Mouse (Mus musculus) gastrocnemius, adult 2 months (tissue): ENCODE measurements at regions not wholly inside any gene's neighbourhood (a gene's known extent, or its start where the extent isn't known, plus 50 kb on each side); places are given as distances from the start of the nearest gene placed in this dataset.

Experiments used
- DNase-seq: peaks from one replicate; pipeline ENCODE4 v3.0.0; 2022
- H3K27ac ChIP-seq: fragments of 200-600 bp; 2 replicates; pipeline ENCODE4 v1.8.1; 2022; ENCODE audit warnings: mild to moderate bottlenecking
- H3K4me3 ChIP-seq: fragments of 200-600 bp; 2 replicates; pipeline ENCODE4 v1.8.1; 2022; ENCODE audit warnings: mild to moderate bottlenecking, moderate library complexity
- CTCF ChIP-seq: fragments of 200-600 bp; IDR thresholded peaks from 2 replicates; pipeline ENCODE4 v1.8.1; 2022; ENCODE audit warnings: antibody characterized with exemption, mild to moderate bottlenecking, moderate library complexity
- intact Hi-C: fragments of 180-260 bp; cut with DNase I; formaldehyde crosslinking; loops from one replicate; pipeline ENCODE4 v1.15.1; 2025

DNA sequence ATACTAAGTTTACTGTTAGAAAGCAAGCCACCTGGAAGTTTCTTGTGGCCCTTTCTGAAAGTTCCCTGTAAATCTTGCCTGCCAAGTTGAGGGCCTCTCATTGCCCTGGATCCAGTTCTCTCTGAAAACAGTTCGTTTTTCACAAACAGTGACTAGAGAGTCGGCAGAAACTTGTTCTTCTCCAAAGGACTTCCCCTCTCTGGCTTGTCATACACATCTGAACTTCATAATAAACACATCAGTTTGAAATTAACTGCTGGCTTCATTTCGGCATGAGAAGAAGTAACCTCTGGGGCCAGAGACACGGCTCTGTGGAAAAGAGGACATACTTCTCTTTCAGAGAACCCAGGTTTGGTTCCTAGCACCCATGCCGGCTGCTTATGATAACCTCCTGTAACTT lies 110.4 kb upstream of the Sox4 start:
- intact Hi-C loops: no loop called here
- Histone ChIP-seq H3K4me3 (no peak overlapping the region), H3K27ac (no peak overlapping the region)
- TF ChIP-seq CTCF: no peak
- DNase-seq: no peak

- TF ChIP-seq CTCF: no peak
- Histone ChIP-seq H3K27ac (no peak overlapping the region), H3K4me3 (no peak overlapping the region)
- no peak for DNase-seq
- intact Hi-C loops: no loop called here
Observed at GRCm38 (mm10) chr13:29058685-29059084, 105.2 kb upstream of the Sox4 start.

- intact Hi-C loops: no loop called here
Observed at GRCm38 (mm10) chr13:29049730-29050129, 96.2 kb upstream of the Sox4 start.

GRCm38 (mm10) chr13:29048990-29049576 lies 95.6 kb upstream of the Sox4 start:
- Histone ChIP-seq H3K27ac (no peak overlapping the region), H3K4me3 (no peak overlapping the region)
- no peak for DNase-seq
- intact Hi-C loops: no loop called here
- no peak for TF ChIP-seq CTCF

More at GRCm38 (mm10) chr13:29049730-29050129, 96.2 kb upstream of the Sox4 start:
- no peak for TF ChIP-seq CTCF
- no peak overlapping the region for H3K27ac ChIP-seq
- no peak overlapping the region for H3K4me3 ChIP-seq
- DNase-seq: no peak

DNA sequence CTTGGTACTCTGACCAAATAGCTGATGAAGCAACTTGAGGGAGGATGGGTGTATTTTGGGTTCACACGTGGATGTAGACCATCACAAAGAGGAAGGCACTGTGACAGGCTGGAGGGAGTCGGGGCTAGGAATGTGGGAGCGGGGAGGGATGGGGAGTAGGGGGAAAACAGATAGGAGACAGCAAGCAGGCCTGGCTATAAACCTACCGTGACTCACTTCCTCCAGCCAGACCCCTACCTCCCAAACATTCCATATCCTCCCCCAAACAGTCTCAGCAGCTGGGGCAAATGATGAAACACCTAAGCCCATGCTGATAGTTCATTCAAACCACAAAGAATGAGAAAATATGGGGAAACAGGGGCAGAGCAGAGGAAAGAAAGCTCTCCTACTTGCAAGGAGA lies 91.1 kb upstream of the Sox4 start:
- TF ChIP-seq CTCF: no peak
- Histone ChIP-seq H3K27ac (no peak overlapping the region), H3K4me3 (no peak overlapping the region)
- intact Hi-C loops: no loop called here
- no peak for DNase-seq

GRCm38 (mm10) chr13:29040331-29040730 lies 86.8 kb upstream of the Sox4 start:
- Histone ChIP-seq H3K4me3 (no peak overlapping the region), H3K27ac (no peak overlapping the region)
- no peak for TF ChIP-seq CTCF
- no peak for DNase-seq
- intact Hi-C loops: no loop called here

DNA sequence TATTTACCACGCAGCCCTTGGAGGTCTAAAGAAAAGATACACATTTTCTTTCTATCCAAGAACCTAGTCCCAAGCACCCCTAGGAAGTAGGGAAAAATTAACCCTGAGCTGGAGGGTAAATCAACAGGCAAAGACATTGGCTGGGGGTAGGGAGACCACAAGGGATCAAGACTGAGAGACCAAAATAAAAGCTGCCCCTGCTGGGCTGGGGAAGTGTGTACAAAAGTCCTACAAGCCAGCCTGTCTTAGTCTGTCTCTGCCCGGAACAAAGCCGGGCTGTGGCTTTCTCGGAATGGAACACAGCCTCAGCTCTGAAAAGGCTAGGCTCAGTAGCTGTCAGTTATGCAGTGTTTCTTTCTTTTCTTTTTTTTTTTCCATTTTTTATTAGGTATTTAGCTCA lies 81.4 kb upstream of the Sox4 start:
- no peak for TF ChIP-seq CTCF
- H3K4me3 ChIP-seq: no peak overlapping the region
- intact Hi-C loops: no loop called here
- DNase-seq: no peak
- H3K27ac ChIP-seq: no peak overlapping the region

DNA sequence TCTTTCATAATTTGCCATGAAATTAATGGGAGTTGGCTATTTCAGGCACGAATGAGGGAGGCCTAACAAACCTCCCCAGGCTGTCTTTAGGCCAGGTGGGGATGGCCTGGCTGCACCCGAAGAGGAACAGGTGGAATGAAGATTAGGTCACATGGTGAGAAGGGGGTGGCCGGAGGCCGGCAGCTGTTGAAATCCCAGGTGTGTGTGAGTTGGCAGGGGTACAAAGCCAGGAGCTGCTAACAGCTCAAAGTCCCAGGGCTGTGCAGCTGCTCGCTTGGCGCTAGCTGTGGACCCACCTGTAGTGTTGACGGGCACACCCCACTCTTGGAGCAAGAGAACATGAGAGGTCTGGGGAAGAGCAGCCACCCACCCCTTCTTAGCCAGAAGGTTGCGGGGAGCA lies 80.9 kb upstream of the Sox4 start:
- intact Hi-C loops: no loop called here
- Histone ChIP-seq H3K4me3 (no peak overlapping the region), H3K27ac (no peak overlapping the region)
- no peak for DNase-seq
- TF ChIP-seq CTCF: no peak

DNA sequence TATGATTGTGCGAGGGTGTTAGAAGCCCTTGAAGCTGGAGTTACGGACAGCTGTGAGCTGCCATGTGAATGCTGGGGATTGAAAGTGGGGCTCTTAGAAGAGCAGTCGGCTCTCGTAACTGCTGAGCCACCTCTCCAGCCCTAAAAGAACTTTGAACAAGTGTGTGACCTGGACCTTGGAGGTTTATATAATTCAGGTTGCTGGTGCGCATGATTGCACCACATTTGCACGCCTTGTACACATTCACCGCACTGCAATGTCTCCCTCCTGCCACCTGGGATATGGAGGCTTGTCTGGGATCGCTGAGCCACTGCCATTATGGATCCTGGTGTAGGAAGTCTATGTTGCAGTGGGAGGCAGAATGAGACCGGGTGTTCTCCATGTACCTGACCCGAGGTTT lies 73.6 kb upstream of the Sox4 start:
- no peak overlapping the region for H3K27ac ChIP-seq
- no peak for TF ChIP-seq CTCF
- no peak overlapping the region for H3K4me3 ChIP-seq
- intact Hi-C loops: no loop called here
- no peak for DNase-seq

GRCm38 (mm10) chr13:29023486-29023885 lies 70.0 kb upstream of the Sox4 start:
- TF ChIP-seq CTCF: no peak
- intact Hi-C loops: no loop called here
- DNase-seq: no peak
- no peak overlapping the region for H3K4me3 ChIP-seq
- no peak overlapping the region for H3K27ac ChIP-seq

- Histone ChIP-seq H3K27ac (no peak overlapping the region), H3K4me3 (no peak overlapping the region)
- no peak for TF ChIP-seq CTCF
- intact Hi-C loops: no loop called here
- no peak for DNase-seq
Observed at GRCm38 (mm10) chr13:29019839-29020238, 66.3 kb upstream of the Sox4 start.

GRCm38 (mm10) chr13:29016145-29016651 lies 62.7 kb upstream of the Sox4 start:
- no peak for DNase-seq
- TF ChIP-seq CTCF: no peak
- Histone ChIP-seq H3K4me3 (peak overlapping the region; percentile 53; the same call in 1 of the 2 replicates), H3K27ac (no peak overlapping the region)
- intact Hi-C loops: no loop called here

- TF ChIP-seq CTCF: no peak
- DNase-seq: no peak
- intact Hi-C loops: no loop called here
Observed at GRCm38 (mm10) chr13:29015605-29015994, 62.1 kb upstream of the Sox4 start.

DNA sequence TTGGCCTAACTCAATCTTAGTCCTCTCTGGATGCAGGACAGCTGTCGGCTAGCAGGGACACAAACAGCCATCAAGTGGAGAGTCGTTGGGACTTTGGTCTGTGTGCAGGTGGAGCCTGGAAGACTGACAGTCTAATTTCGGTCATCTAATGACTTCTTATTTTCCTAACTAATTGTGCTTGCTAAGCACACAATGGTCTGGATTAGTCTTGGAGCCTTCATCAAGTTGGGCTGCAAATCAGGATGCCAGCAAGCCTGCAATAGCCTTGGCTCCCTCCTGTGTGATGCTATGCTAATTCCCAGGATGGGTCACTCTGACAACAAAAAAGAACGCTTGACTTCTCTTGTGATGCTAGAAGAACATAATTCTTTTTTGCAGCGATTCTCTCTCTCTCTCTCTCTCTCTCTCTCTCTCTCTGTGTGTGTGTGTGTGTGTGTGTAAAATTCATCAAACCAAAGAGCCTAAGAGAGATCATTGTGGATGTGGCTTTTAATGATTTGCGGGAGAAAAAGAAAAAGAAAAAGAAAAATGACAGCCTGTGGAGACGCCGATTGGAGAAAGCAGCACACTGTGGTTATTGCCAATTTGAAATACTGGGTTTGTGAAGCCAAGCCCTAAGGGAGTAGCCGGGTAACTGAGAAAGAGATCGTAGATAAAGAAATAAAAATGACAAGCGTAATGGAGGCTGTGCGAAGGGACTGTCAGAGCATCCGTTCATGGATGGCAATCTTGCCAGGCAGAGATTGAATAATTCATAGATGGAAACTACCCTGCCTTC lies 61.5 kb upstream of the Sox4 start:
- intact Hi-C loops: no loop called here
- DNase-seq: no peak
- no peak for TF ChIP-seq CTCF
- peak overlapping the region; percentile 53 for H3K4me3 ChIP-seq
- H3K27ac ChIP-seq: no peak overlapping the region; the same call in 1 of the 2 replicates

More at GRCm38 (mm10) chr13:29015605-29015994, 62.1 kb upstream of the Sox4 start:
- peak overlapping the region; percentile 53 for H3K4me3 ChIP-seq
- no peak overlapping the region for H3K27ac ChIP-seq
